Mouse (Mus musculus): Measurements from ENCODE around the gene Fkbp1b. TPM values are rescaled to one million over a fixed set of nuclear protein-coding genes. Genes with fewer than 3 reads are reported as not detected.

Gene Fkbp1b
- polyA plus RNA-seq, 1 experiment from 2014 or later: 3.6 TPM

GRCm38 (mm10) chr12:4863654-4864337, 22.4 kb upstream of the Fkbp1b start:
- ATAC-seq (ENCODE audit: low read depth): no peak
- Histone ChIP-seq H3K36me3 (ENCODE audit: control insufficient read depth, insufficient read depth) (peaks cover 62% of the 10 kb centered on the region), H3K4me3 (ENCODE audit: low read depth, low read length) (no peak overlapping the region), H3K4me2 (ENCODE audit: low read depth, low read length) (no peak overlapping the region), H3K27ac (ENCODE audit: low read length) (no peak overlapping the region), H3K9me3 (replicated peaks; ENCODE audit: control insufficient read depth, low read length) (no peaks in the 10 kb centered on the region), H3K4me1 (ENCODE audit: control insufficient read depth, low read depth, low read length) (no peaks in the 10 kb centered on the region; the same call in 1 of the 2 replicates), H3K9ac (ENCODE audit: low read depth, low read length) (no peak overlapping the region), H3K27me3 (ENCODE audit: control insufficient read depth, insufficient read depth, low read depth, low read length) (no peaks in the 10 kb centered on the region)
- 81% methylated on average over 4 of the region's 4 CpGs for WGBS (ENCODE audit: insufficient replicate concordance)

GRCm38 (mm10) chr12:4862672-4863071, 21.3 kb upstream of the Fkbp1b start:
- Histone ChIP-seq H3K4me2 (ENCODE audit: low read depth, low read length) (no peak overlapping the region), H3K36me3 (ENCODE audit: control insufficient read depth, insufficient read depth) (peaks cover 55% of the 10 kb centered on the region), H3K9me3 (replicated peaks; ENCODE audit: control insufficient read depth, low read length) (no peaks in the 10 kb centered on the region), H3K4me3 (ENCODE audit: low read depth, low read length) (no peak overlapping the region), H3K27me3 (ENCODE audit: control insufficient read depth, insufficient read depth, low read depth, low read length) (no peaks in the 10 kb centered on the region), H3K27ac (ENCODE audit: low read length) (no peak overlapping the region), H3K4me1 (ENCODE audit: control insufficient read depth, low read depth, low read length) (no peaks in the 10 kb centered on the region; the same call in 1 of the 2 replicates), H3K9ac (ENCODE audit: low read depth, low read length) (no peak overlapping the region)
- ATAC-seq (ENCODE audit: low read depth): no peak
- 88% methylated on average over 4 of the region's 4 CpGs for WGBS (ENCODE audit: insufficient replicate concordance)

- Histone ChIP-seq H3K4me3 (ENCODE audit: low read depth, low read length) (no peak overlapping the region), H3K9ac (ENCODE audit: low read depth, low read length) (no peak overlapping the region), H3K36me3 (ENCODE audit: control insufficient read depth, insufficient read depth) (peaks cover 37% of the 10 kb centered on the region), H3K27me3 (ENCODE audit: control insufficient read depth, insufficient read depth, low read depth, low read length) (no peaks in the 10 kb centered on the region), H3K9me3 (replicated peaks; ENCODE audit: control insufficient read depth, low read length) (no peaks in the 10 kb centered on the region), H3K4me1 (ENCODE audit: control insufficient read depth, low read depth, low read length) (no peaks in the 10 kb centered on the region), H3K27ac (ENCODE audit: low read length) (no peak overlapping the region), H3K4me2 (ENCODE audit: low read depth, low read length) (no peak overlapping the region)
- no peak for ATAC-seq (ENCODE audit: low read depth)
- 31% methylated on average over 11 of the region's 11 CpGs for WGBS (ENCODE audit: insufficient replicate concordance)
These were observed 18.0 kb upstream of the Fkbp1b start for GRCm38 (mm10) chr12:4859241-4859914.

DNA sequence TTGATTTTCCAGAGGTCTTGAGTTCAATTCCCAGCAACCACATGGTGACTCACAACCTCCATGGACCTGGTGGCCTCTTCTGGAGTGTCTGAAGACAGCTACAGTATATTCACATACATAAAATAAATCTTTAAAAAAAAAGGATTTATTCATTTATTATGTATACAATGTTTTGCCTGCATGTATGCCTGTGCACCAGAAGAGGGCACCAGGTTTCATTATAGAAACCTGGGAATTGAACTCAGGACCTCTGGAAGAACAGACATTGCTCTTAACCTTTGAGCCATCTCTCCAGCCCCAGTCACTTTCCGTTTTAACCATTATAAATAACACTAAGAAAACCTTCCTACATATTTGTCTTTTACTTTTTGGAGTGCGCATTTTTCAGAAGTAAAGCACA, 15.4 kb upstream of the Fkbp1b start:
- H3K27me3 ChIP-seq (ENCODE audit: control insufficient read depth, insufficient read depth, low read depth, low read length): no peaks in the 10 kb centered on the region
- peaks cover 13% of the 10 kb centered on the region for H3K36me3 ChIP-seq (ENCODE audit: control insufficient read depth, insufficient read depth)
- no peaks in the 10 kb centered on the region for H3K4me1 ChIP-seq (ENCODE audit: control insufficient read depth, low read depth, low read length)
- no peak overlapping the region for H3K27ac ChIP-seq (ENCODE audit: low read length)
- ATAC-seq (ENCODE audit: low read depth): no peak
- H3K4me3 ChIP-seq (ENCODE audit: low read depth, low read length): no peak overlapping the region
- 77% methylated on average over 2 of the region's 2 CpGs for WGBS (ENCODE audit: insufficient replicate concordance)
- H3K4me2 ChIP-seq (ENCODE audit: low read depth, low read length): no peak overlapping the region
- H3K9me3 ChIP-seq (replicated peaks; ENCODE audit: control insufficient read depth, low read length): no peaks in the 10 kb centered on the region
- H3K9ac ChIP-seq (ENCODE audit: low read depth, low read length): no peak overlapping the region

DNA sequence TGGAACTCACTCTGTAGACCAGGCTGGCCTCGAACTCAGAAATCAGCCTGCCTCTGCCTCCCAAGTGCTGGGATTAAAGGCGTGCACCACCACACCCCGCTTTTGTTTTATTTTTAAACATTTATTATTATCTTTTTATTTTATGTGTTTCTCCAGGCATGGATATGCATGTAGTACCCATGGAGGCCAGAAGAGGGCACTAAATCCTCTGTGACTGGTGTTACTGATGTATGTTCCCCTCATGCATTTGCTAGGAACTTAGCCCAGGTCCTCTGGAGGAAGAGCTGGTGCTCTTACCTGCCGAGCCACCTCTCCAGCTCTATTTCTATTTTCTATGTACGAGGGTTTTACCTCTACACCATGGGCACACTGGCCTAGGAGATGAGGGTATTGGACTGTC, 14.8 kb upstream of the Fkbp1b start:
- H3K4me2 ChIP-seq (ENCODE audit: low read depth, low read length): no peak overlapping the region
- no peaks in the 10 kb centered on the region for H3K4me1 ChIP-seq (ENCODE audit: control insufficient read depth, low read depth, low read length)
- no peak overlapping the region for H3K4me3 ChIP-seq (ENCODE audit: low read depth, low read length)
- no peak overlapping the region for H3K9ac ChIP-seq (ENCODE audit: low read depth, low read length)
- no peak for ATAC-seq (ENCODE audit: low read depth)
- H3K9me3 ChIP-seq (replicated peaks; ENCODE audit: control insufficient read depth, low read length): no peaks in the 10 kb centered on the region
- H3K27ac ChIP-seq (ENCODE audit: low read length): no peak overlapping the region
- H3K27me3 ChIP-seq (ENCODE audit: control insufficient read depth, insufficient read depth, low read depth, low read length): no peaks in the 10 kb centered on the region
- WGBS (ENCODE audit: insufficient replicate concordance): 85% methylated on average over 5 of the region's 5 CpGs
- peaks cover 6% of the 10 kb centered on the region for H3K36me3 ChIP-seq (ENCODE audit: control insufficient read depth, insufficient read depth)

- Histone ChIP-seq H3K9me3 (replicated peaks; ENCODE audit: control insufficient read depth, low read length) (no peaks in the 10 kb centered on the region), H3K4me1 (ENCODE audit: control insufficient read depth, low read depth, low read length) (peaks cover 21% of the 10 kb centered on the region), H3K27me3 (ENCODE audit: control insufficient read depth, insufficient read depth, low read depth, low read length) (peaks cover 17% of the 10 kb centered on the region), H3K27ac (ENCODE audit: low read length) (peak overlapping the region; percentile 22), H3K4me3 (ENCODE audit: low read depth, low read length) (peak overlapping the region; percentile 72), H3K36me3 (ENCODE audit: control insufficient read depth, insufficient read depth) (no peaks in the 10 kb centered on the region), H3K9ac (ENCODE audit: low read depth, low read length) (peak overlapping the region; percentile 73), H3K4me2 (ENCODE audit: low read depth, low read length) (peak overlapping the region; percentile 78)
- ATAC-seq (ENCODE audit: low read depth): peak; percentile 61
- under 1% methylated on average over 12 of the region's 12 CpGs for whole genome bisulfite sequencing (ENCODE audit: insufficient replicate concordance)
These were observed 2.4 kb upstream of the Fkbp1b start for GRCm38 (mm10) chr12:4843741-4844140.

DNA sequence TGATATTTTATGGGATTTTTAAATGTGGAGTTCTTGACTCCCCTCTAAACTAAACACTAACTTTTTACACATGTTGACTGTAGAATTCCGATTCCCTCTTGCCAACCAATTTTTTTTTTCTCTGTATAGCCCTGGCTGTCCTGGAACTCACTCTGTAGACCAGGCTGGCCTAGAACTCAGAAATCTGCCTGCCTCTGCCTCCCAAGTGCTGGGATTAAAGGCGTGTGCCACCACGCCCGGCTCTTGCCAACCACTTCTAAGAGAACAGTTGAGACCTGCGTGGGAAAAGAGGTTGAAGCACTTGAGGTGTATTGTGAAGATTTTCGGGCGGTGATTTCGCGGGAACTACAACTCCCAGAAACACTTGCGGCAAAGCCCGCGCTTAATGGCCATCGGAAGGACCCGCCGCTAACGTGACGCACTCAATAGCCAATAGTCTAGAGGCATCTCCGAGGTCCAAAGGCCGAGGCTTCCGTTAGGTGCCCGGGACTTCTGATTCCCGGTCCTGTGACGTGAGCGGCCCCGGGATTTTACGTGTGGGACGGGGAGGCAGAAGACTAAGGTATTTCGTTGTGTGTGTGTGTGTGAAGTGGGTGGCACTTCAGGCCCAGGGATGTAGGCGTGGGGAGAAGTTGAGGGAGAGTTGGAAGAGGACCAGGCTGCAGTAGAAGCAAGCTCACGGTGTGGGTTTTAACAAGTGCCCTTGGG, 1.7 kb upstream of the Fkbp1b start, which contains the start of gene Wdcp:
Wdcp (plus strand) TSS at position 414 of the 708 bp plus-strand sequence.
- Histone ChIP-seq H3K27ac (ENCODE audit: low read length) (peak within 1 kb of the TSS; percentile 22), H3K4me2 (ENCODE audit: low read depth, low read length) (peak within 1 kb of the TSS; percentile 78), H3K9ac (ENCODE audit: low read depth, low read length) (peak within 1 kb of the TSS; percentile 73), H3K4me3 (ENCODE audit: low read depth, low read length) (peak within 1 kb of the TSS; percentile 72), H3K4me1 (ENCODE audit: control insufficient read depth, low read depth, low read length) (peaks cover 21% of the 10 kb centered on the region), H3K27me3 (ENCODE audit: control insufficient read depth, insufficient read depth, low read depth, low read length) (peaks cover 17% of the 10 kb centered on the region), H3K9me3 (replicated peaks; ENCODE audit: control insufficient read depth, low read length) (no peaks in the 10 kb centered on the region), H3K36me3 (ENCODE audit: control insufficient read depth, insufficient read depth) (no peaks in the 10 kb centered on the region)
- peak; percentile 93 for ATAC-seq (ENCODE audit: low read depth)
- WGBS (ENCODE audit: insufficient replicate concordance): under 1% methylated on average over 30 of the region's 30 CpGs

DNA sequence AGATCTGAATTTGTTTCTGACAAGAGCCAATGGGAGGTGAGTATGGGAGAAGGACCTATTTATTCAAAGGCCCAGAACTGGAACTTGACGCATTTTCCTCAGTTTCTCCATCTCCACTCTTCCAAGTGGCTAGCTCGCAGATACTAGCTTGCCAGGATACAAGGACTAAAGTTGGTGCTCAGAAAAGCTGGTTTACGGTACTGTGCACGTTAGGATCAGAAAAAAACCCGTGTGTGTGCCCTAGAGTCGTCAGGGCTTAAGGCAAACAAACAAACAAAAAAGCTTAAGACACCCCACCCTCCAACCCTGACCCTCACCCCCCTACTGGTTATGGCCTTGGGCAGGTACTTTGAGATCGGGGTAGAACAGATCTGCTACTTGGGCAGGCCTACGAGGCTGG, 1.1 kb upstream of the Fkbp1b start:
- Histone ChIP-seq H3K27ac (ENCODE audit: low read length) (no peak overlapping the region), H3K4me2 (ENCODE audit: low read depth, low read length) (no peak overlapping the region), H3K9ac (ENCODE audit: low read depth, low read length) (no peak overlapping the region), H3K4me1 (ENCODE audit: control insufficient read depth, low read depth, low read length) (peaks cover 21% of the 10 kb centered on the region), H3K27me3 (ENCODE audit: control insufficient read depth, insufficient read depth, low read depth, low read length) (peaks cover 17% of the 10 kb centered on the region), H3K36me3 (ENCODE audit: control insufficient read depth, insufficient read depth) (no peaks in the 10 kb centered on the region), H3K9me3 (replicated peaks; ENCODE audit: control insufficient read depth, low read length) (no peaks in the 10 kb centered on the region), H3K4me3 (ENCODE audit: low read depth, low read length) (no peak overlapping the region)
- WGBS (ENCODE audit: insufficient replicate concordance): 77% methylated on average over 8 of the region's 8 CpGs
- ATAC-seq (ENCODE audit: low read depth): no peak

- Histone ChIP-seq H3K4me2 (ENCODE audit: low read depth, low read length) (peak overlapping the region; percentile 96), H3K4me1 (ENCODE audit: control insufficient read depth, low read depth, low read length) (peaks cover 21% of the 10 kb centered on the region), H3K27ac (ENCODE audit: low read length) (no peak overlapping the region), H3K4me3 (ENCODE audit: low read depth, low read length) (peak overlapping the region; percentile 73), H3K9me3 (replicated peaks; ENCODE audit: control insufficient read depth, low read length) (no peaks in the 10 kb centered on the region), H3K36me3 (ENCODE audit: control insufficient read depth, insufficient read depth) (no peaks in the 10 kb centered on the region), H3K27me3 (ENCODE audit: control insufficient read depth, insufficient read depth, low read depth, low read length) (peaks cover 17% of the 10 kb centered on the region), H3K9ac (ENCODE audit: low read depth, low read length) (peak overlapping the region; percentile 67)
- ATAC-seq (ENCODE audit: low read depth): no peak
- 2% methylated on average over 11 of the region's 11 CpGs for WGBS (ENCODE audit: insufficient replicate concordance)
These were observed 650 bp downstream of the Fkbp1b start for GRCm38 (mm10) chr12:4840741-4841140.

All from liver, embryonic 16.5 days (tissue).